Mouse (Mus musculus) central nervous system, embryonic 14 days (tissue): ENCODE results near the gene Prrc2a. TPM values are rescaled to one million over a fixed set of nuclear protein-coding genes. Genes with fewer than 3 reads are reported as not detected.

Experiments used
- polyA plus RNA-seq: library from polyadenylated mRNA; depleted of rRNA; stranded (reverse); fragments of >200 nt; gene quantifications from 2 replicates; pipeline ENCODE4 v1.2.3, GENCODE M21; 2012; rRNA removed

Prrc2a gene
- polyA plus RNA-seq = 357 and 368 TPM in 2 replicates

DNA sequence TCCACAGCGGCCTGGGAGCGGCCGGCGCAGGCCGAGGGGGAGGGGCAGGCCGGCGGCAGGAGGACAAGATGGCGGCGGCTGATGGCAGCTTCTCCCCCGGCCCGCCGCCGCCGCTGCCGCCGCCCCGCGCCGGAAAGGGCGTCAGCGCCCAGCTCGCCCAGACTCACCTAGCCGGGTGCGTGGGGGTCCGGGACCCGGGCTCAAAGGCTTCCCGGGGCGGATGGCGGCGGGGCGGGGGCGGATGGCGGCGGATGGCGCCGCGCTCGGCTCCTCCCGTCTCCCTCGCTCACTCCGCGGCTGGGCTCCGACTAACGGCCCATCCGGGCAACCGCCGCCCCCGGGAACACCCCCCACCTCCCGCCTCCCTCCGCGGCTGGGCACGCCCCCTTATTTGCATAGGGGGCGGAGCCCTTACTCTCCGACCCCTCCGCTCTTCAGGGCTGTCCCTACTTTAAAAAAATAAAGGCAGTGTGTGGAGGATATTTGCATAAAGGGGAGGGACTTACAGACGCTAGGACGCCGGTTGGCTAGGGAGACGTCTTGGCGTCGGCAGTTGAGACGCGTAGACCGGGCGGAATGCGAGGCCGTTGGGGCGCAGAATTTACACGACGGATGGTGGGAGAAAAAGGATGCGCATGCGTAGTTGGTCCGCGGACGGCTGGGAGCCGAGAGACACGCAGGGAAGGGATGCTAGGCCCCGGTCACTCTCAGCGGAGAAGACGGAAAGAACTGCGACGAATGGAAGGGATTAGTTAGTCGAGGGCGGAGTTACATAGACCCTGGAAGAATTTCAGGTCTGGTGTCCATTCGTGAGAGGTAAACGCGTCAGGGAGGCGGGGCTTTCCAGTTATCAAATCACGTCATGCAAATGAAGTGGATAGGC, at the start of gene Prrc2a:
Gene Prrc2a (minus strand): TSS at position 330 of the 883 bp plus-strand sequence.

DNA sequence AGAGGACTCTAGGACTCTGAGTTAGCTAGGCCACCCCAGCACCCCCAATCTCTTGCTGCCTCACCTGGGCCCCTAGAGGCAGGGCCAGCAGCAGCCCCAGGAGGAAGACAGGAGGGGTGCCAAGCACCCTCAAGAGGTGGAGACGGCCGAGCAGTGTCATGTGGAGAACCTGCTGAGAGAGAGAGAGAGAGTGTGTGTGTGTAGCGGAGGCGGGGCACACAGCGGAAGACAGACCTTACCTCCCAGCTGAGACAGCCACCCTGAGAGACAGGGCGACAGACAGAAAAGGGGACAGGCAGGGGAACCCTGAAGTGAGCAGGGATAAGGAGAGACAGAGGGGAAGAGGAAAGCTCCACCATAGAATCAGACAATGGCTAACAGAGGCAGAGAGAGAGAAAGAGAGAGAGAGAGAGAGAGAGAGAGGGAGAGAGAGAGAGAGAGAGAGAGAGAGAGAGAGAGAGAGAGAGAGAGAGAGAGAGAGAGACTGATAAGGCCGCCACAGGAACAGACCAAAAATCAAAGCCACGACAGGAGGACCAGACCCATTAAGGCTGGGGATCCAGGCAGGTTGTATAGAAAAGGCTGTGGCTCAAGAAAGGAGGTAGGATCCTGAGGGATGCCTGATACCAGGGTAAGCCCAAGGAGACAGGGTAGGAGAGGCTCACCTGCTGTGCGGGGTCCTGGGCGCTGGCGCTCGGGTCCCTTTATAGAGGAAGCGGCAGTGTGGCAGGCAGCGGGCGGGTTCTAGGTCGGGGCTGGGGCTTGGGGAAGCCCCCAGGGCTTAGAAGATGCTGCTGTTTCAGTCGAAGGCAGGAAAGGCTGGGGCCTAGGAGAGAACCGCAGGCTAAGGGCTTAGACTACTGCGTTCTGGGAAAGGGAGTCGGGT, 40.0 kb upstream of the Prrc2a start, which contains the start of gene Lta:
Gene Lta (minus strand): TSS at position 858 of the 886 bp plus-strand sequence.

DNA sequence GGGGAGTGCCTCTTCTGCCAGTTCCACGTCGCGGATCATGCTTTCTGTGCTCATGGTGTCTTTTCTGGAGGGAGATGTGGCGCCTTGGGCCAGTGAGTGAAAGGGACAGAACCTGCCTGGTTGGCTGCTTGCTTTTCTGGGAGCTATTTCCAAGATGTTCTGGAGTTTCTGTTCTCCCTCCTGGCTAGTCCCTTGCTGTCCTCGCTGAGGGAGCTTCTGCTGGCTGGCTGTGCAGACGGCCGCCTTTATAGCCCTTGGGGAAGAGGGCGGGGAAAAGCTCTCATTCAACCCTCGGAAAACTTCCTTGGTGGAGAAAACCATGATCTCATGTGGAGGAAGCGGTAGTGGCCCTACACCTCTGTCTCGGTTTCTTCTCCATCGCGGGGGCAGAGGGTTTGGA, 37.1 kb upstream of the Prrc2a start, which contains the start of gene Tnf:
Gene Tnf (minus strand): TSS at position 221 of the 400 bp plus-strand sequence.

DNA sequence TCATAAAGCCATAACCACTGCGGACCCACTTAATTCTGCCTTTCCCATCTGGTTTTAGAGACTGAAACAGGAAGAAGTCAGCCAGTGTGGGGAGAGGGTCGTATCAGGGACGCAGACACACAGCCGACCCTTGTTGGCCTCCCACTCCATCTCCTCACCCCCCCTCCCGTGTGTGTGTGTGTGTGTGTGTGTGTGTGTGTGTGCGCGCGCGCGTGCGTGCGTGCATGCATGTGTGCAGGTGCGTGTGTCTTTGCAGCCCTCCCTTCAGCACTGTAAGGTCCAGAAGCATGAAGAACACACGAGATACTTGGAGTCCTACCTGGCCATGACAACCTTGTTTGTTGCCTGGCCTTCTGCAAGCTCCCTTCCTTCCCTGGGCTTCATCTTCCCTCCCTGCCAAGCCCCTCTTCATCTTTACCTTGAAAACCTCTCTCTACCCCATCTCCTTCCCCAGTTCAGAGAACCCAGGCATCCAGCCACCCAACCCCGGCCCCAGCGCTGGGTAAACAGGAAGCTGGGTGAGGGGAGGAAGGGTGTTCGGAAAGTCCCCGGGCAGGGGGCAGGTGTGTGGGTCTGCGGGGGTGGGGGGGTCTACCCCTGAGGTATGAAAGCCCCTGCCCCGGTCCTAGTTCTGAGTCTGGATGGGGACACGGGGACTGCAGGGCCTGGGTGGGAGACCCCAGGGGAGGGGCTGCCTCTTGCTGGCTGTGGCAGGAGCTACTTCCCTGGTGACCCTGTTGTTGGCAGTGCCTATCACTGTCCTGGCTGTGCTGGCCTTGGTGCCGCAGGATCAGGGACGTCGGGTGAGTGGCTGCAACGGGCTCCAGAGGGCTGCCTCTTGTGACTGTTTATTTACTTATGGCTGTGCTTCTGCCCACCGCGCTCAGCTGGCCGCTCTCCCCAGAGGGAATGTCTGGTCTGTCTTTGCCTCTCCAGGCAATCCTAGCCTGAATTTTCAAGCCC, 29.5 kb upstream of the Prrc2a start, which contains the start of gene Ltb:
Gene Ltb (plus strand): TSS at position 559 of the 963 bp plus-strand sequence.

DNA sequence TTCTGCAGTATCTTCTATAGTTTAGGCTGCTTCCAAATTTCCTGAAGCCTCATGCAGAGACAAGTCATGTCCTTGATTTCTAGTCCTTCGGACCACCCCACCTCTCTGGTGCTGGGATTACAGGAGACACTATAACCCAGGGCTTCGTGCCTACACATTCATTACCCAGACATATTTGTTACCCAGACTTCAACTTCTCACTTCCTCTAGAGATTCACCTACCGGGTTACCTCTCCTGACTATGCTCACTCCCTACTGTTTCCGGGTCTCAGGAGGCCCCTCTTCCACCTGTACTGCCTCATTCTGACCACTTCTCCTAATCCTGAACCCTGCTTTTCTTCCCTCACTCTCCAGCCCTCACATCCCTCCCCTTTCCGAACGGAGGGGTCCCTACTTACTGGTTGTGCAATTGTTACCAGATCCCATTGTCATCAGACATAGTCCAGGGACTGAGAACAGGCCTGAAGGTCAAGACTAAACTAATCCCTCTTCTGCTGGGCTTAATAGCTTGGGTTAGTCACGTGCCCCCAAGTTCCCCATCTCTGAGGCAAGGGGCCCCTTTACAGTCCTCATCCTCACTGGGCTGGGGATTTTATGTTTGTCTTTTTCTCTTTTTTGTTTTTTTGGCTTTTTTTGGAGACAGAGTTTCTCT, 23.4 kb upstream of the Prrc2a start, which contains the start of gene Lst1:
Gene Lst1 (minus strand): TSS at position 481 of the 652 bp plus-strand sequence.

DNA sequence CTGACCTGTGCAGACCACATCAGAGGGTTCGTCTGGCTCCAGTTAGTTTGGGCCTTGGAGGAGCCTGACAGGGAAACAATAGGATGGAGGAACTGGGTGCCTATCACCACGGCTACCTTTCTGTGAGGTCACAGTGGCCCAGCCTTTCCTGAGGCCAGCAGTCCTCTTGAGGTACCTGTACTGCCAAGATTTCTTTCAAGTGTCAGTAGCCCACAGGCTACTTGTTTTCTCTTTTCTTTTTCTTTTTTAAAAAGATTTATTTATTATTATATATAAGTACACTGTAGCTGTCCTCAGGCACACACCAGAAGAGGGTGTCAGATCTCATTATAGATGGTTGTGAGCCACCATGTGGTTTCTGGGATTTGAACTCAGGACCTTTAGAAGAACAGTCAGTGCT, 11.3 kb upstream of the Prrc2a start, which contains the start of gene Aif1:
Gene Aif1 (minus strand): TSS at position 101 of the 400 bp plus-strand sequence.

DNA sequence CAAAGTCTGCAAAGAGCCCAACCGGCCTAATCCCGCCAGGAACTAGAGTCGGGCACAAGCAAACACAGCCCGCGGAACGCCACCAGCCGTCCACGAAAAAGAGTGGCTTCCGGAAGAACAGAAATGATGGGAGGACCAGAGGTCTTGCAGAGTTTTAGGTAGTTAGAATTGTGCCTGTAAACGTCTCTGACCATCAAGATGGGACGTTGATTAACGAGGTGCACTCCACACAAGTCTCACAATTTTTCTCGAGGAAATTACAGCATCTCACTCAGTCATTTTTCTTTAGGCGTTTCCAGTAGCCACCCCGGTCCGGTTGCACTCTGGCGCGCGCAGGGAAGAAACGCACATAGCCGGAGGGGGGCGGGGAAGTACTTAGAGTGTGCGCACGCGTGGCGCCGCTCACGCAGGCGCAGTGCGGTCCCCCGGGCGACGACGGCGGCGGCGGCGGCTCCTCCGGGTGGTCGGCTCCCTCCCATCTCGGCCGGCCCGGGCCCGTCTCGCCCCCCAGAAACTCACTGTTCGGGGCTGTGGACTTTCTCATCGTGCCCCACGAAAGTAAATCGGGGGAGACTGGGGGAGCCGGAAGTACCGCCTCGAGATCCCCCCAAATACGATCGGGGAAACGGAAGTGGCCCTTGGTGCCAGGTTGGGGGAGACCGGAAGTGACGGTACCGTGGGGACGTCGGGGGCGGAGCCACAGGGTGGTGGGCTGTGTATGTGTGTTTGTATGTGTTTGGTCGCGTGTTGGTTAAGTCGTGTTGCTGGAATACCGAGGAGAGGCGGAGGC, 29.7 kb downstream of the Prrc2a start, which contains the start of gene Bag6:
Gene Bag6 (plus strand): TSS at position 378 of the 790 bp plus-strand sequence.

DNA sequence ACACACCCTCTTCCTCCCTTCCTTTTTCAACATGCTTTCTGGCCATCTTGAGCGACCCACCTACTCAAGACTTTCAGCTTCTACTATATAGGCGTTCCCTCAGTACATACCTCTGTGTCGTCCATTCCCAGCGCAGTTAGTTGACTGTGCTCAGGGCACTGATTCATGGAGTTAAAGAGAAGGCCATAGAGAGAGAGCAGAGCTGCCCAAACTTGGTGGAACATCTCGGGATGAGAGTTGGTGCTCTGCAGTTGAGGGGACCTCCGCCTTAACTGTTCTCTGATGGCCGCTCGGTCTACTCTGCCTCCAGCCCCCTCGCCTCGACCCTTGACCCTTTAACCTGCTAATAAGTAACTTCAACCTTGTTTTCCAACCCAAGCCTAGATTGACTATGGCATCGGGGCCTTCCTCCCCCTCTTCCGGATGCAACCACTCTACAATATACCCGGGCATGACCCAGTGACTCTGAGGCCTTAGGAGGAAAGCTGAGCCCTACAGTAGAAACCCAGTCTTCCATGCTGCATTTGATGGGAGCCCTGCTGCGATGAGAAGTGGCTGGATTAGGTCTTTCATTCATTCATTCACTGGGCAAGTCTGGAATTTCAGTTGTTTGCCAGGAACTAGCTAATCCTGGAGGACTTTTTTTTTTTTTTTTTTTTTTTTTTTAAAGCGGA, 33.1 kb downstream of the Prrc2a start, which contains the start of gene Apom:
Gene Apom (minus strand): TSS at position 551 of the 674 bp plus-strand sequence.

DNA sequence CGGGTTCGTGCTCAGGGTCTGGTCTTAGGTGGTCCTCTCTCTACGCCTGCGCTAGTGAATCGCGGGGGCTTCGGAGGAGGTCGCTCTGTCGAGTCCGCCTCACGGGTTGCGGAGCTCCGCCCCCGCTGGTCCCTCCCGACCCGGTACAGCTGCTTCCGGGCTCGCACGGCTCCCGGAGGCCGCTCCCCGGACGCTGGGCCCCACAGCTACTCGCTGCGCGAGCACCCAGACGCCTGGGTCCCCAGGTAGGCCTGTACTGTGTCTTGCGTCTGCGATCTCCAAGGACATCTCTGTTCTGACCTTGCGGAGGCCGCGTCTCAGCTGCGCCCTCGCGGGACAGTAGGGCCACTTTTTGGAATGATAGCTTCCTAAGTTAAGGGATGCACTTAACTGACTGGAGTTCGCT, 38.5 kb downstream of the Prrc2a start, which contains the start of gene D17H6S53E:
Gene D17H6S53E (plus strand): TSS at position 168 of the 406 bp plus-strand sequence.

DNA sequence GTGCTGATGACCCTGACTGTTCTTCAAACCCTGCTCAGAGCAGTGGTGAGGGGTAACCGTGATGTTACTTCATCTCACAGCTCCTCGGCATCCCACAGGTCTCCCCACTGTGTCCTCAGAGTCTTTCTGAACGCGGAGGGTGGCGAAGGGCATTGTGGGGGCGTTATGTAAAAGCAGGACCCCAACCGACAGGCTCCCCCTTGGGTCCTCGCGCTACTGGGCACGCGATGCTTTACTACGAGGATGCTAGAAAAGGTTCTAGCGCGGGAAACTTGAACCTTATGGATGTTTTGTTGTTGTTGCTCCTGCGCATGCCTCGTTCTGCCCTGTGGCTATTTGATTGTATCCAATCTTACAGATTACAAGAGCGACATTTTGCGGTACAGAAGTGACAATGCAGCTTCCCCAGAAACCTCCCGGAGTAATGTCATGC, 42.8 kb downstream of the Prrc2a start, which contains the start of gene Csnk2b:
Gene Csnk2b (minus strand): TSS at position 183 of the 433 bp plus-strand sequence.

DNA sequence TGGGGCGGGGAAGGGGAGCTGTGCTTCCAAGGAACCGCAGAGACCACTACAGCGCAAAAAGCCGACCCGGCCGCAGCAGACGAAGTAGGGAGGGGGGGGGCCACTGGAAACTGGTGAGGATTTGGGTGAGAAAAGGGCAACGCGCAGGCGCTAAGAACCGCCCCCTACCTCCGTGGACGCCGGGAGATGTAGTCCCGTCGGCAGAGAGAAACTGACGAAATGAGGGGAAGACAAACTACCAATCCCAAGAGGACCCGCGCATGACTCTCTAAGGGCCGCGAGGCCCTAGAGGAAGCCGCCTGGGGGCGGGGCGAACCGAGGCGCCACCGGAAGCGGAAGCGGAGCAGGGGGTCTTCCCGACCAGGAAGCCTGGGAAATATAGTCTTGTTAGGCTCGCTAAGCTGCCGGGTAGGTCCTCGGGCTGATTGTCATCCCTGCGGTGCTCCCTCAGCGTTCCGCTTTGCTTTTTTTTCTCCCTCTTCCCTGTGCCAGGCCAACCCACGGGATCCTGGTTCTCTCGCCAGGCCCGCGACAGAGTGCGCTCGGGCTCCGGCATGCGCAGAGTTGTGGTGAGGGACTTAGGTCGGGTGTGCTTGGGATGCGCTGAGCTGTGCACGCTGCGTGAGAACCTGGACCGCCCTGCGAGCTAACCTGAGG, 43.4 kb downstream of the Prrc2a start, which contains the start of gene Gpank1:
Gene Gpank1 (plus strand): TSS at position 313 of the 657 bp plus-strand sequence.

DNA sequence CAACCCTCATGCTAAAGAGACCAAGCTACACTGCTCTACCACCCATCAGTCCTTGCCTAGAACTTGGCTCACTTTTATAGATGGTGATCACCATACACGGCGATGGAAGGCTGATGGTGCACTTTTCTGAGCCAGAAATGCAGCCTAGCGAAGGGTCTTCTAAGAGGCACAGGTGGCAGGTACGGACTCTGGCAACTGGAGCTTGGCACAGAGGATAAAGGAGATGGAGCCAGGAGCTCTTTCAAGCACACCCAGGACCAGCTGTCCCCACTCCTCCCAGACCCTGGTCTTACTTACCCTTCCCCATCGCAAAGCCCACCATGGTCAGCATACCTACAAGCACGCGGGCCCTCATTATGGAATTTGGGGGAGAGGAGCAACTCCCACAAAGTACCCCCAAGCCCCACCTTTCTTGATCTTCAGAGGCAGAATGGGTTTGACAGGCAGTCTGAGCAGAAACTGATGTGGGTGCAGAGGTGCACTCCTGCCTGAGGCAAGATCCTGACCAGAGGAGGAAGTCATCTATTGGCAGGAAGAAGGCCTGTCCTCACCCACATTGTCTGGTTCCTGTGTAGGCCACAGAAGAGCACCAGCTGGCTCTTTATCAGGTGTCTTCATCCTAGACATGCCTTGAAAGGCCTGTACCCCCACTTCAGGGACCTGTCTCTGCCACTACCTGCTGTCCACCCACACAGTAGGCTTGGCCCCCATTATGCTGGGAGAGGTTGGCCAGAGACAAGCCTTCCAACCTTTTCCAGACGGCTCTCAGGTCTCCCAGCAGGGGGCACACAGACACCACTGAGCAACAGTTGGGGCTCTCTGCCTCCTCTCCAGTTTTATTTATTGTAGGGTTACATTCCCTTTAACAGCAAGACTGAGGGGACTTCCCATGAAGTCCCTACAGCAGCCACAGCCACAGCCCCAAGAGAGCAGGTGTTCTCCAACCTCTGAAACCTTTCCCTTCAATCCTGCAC, 49.4 kb downstream of the Prrc2a start, which contains the start of gene Ly6g5b:
Gene Ly6g5b (minus strand): TSS at position 383 of the 974 bp plus-strand sequence.

DNA sequence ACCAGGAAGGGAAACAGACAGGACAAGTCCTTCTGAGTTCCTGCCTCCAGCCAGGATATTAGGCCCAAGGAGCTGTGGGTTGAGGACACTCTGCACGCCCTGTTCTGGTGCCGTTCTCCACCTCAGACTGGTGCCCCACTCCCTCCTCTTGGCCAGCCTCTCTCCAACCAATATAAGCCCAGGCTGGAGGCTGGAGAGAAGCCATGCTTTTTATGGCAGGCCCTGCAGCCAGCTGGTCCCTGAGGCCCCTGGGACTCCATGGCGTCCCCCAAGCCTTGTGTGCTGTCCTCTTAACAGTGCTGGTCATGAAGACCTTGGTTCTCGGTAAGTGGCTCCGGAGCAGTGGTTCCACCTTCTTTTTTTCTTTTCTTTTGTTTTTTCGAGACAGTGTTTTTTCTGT, 56.6 kb downstream of the Prrc2a start, which contains the start of gene Ly6g5c:
Gene Ly6g5c (plus strand): TSS at position 183 of the 400 bp plus-strand sequence.

